Mouse (Mus musculus) stomach, embryonic 14.5 days (tissue): ENCODE data around the gene Slc44a2. TPM values are rescaled to one million over a fixed set of nuclear protein-coding genes. Genes with fewer than 3 reads are reported as not detected.

ENCODE experiments used
- ATAC-seq: fragments of 200-750 bp; cut with Nextera tagmentation; 2 replicates; pipeline ENCODE4 v1.8.0; 2017; ENCODE audit warnings: low read depth, moderate TSS enrichment; ENCODE audit not compliant: insufficient number of reproducible peaks, insufficient read depth, low FRiP score
- H3K27ac ChIP-seq: fragments of 300-500 bp; sonication (generic); 2 replicates; pipeline ENCODE4 v1.5.1; 2014; ENCODE audit warnings: mild to moderate bottlenecking, low read length, moderate library complexity, mixed read lengths
- H3K27me3 ChIP-seq: fragments of 300-500 bp; sonication (generic); 2 replicates; pipeline ENCODE4 v1.6.1; 2014; ENCODE audit warnings: low read length, control low read depth, mixed read lengths; ENCODE audit not compliant: control insufficient read depth, insufficient read depth
- H3K36me3 ChIP-seq: fragments of 300-500 bp; sonication (generic); 2 replicates; pipeline ENCODE4 v1.6.1; 2014; ENCODE audit warnings: mild to moderate bottlenecking, control low read depth, low read length, moderate library complexity, mixed read lengths; ENCODE audit not compliant: control insufficient read depth, insufficient read depth
- H3K4me1 ChIP-seq: fragments of 300-500 bp; sonication (generic); 2 replicates; pipeline ENCODE4 v1.6.1; 2014; ENCODE audit warnings: low read length, control low read depth, mixed read lengths; ENCODE audit not compliant: control insufficient read depth, insufficient read depth
- H3K4me2 ChIP-seq: fragments of 300-500 bp; sonication (generic); replicated peaks from 2 replicates; pipeline ENCODE4 v1.6.1; 2014; ENCODE audit warnings: low read depth, low read length, control low read depth
- H3K4me3 ChIP-seq: fragments of 300-500 bp; sonication (generic); 2 replicates; pipeline ENCODE4 v1.5.1; 2014; ENCODE audit warnings: low read depth, low read length, control low read depth
- H3K9ac ChIP-seq: fragments of 300-500 bp; sonication (generic); replicated peaks from 2 replicates; pipeline ENCODE4 v1.6.1; 2014; ENCODE audit warnings: low read depth, mild to moderate bottlenecking, control low read depth, low read length, moderate library complexity, mixed read lengths
- H3K9me3 ChIP-seq: fragments of 300-500 bp; sonication (generic); 2 replicates; pipeline ENCODE4 v1.6.1; 2016; ENCODE audit warnings: low read depth, low read length, control low read depth; ENCODE audit not compliant: control insufficient read depth
- WGBS: fragments of 180-500 bp; shearing (Covaris S2); extraction: QIAGEN DNeasy Blood & Tissue Kit; methylation state at CpG from one replicate; pipeline ENCODE4 v1.1.7; 2014; 5-methylcytosine and 5-hydroxymethylcytosine counted together
- polyA plus RNA-seq: library from polyadenylated mRNA; unstranded; fragments of >200 nt; fragmentation: Nextera tagmentation; extraction: Ambion mirVana; gene quantifications from 2 replicates; pipeline ENCODE4 v1.2.1, GENCODE M21; 2014

The Slc44a2 gene
- polyA plus RNA-seq, 1 experiment from 2014 or later, result 122 TPM

DNA sequence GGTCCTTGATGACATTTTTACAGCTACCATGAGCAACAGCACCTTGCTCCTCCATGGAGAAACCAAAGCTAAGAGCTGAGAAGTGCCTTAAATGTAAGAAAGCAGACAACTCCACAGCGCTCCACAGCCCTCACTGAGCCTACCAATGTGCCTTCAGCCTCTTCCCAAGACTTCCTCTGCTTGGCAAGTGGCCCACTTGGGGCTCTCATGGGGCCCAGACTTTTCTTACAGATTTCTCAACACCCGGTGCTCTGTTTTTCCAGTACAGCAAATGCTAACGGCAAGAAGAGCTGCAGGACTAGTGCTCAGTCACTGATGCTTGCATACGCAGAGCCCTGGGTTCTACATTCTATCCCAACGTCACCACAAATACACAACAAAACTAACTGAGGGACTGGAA lies 42.7 kb upstream of the Slc44a2 start:
- no peak overlapping the region for H3K4me3 ChIP-seq
- H3K9ac ChIP-seq, result no peak overlapping the region
- WGBS, result 90% methylated on average over 5 of the region's 5 CpGs
- H3K4me2 ChIP-seq, result no peak overlapping the region
- no peak overlapping the region for H3K27ac ChIP-seq
- H3K4me1 ChIP-seq, result no peaks in the 10 kb centered on the region
- H3K36me3 ChIP-seq, result peaks cover 74% of the 10 kb centered on the region
- H3K27me3 ChIP-seq, result no peaks in the 10 kb centered on the region
- no peaks in the 10 kb centered on the region for H3K9me3 ChIP-seq
- no peak for ATAC-seq

DNA sequence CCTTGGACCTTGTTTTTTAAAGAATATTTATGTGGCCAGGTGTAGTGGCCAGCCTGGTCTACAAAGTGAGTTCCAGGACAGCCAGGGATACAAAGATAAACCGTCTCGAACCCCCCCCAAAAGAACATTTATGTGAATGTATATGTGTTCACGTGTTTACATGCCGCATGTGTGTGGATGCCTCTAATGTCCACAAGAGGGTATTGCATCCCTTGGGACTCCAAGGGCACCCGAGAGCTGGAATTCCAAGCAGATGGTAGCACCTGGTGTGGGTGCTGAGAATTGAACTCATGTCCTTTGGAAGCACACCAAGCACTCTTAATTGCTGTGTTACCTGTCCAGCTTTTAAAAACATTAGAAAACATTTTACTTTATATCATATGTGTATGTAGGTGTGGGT lies 36.9 kb upstream of the Slc44a2 start:
- no peak overlapping the region for H3K27ac ChIP-seq
- H3K9me3 ChIP-seq, result no peaks in the 10 kb centered on the region
- WGBS, result 91% methylated on average over 5 of the region's 5 CpGs
- H3K36me3 ChIP-seq, result peaks cover 41% of the 10 kb centered on the region
- H3K9ac ChIP-seq, result no peak overlapping the region
- no peak overlapping the region for H3K4me2 ChIP-seq
- no peaks in the 10 kb centered on the region for H3K27me3 ChIP-seq
- peaks cover 7% of the 10 kb centered on the region for H3K4me1 ChIP-seq
- H3K4me3 ChIP-seq, result no peak overlapping the region
- ATAC-seq, result no peak

DNA sequence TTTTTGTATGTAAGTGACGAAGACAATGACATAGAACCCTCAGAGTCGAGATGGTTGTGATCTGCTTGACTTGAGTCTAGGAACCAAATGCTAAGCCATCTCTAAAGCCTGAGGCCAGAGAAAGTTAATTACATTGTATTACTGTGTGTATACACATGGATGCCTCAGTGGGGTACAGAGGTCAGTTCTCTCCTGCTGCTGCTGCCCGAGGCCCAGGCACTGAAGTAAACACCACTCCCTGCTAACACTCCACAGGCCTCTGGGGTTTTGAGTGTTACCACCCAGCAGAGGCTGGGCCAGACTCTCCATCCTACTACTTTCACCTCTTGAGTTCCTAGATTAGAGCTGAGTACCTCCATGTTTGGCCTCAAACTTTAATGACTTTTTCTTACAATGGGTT lies 36.5 kb upstream of the Slc44a2 start:
- 76% methylated on average over 3 of the region's 3 CpGs for WGBS

DNA sequence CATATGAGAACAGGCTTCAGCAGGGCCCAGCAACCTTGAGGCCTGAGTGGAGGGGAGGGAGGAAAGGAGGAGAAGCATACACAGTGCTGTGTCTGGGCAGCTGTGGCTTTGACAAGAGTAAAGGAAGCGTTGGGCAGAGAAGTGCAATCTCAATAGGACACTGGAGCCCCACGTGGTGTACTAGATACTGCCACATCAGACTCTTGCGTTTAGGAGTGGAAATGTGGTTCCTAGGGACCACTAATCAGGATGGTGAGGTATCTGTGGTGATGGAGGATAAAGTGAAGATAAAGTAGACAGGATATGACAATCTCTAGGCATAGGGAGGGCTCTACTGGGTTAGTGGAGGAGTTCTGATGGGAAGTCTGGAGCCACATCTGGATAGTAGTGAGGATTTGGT lies 33.7 kb upstream of the Slc44a2 start:
- H3K4me1 ChIP-seq, result peaks cover 20% of the 10 kb centered on the region
- no peaks in the 10 kb centered on the region for H3K9me3 ChIP-seq
- H3K36me3 ChIP-seq, result peaks cover 24% of the 10 kb centered on the region
- 69% methylated on average over 3 of the region's 3 CpGs for WGBS
- no peak overlapping the region for H3K27ac ChIP-seq
- peak overlapping the region; percentile 62 for H3K4me2 ChIP-seq
- H3K9ac ChIP-seq, result no peak overlapping the region
- H3K4me3 ChIP-seq, result peak overlapping the region; percentile 63
- H3K27me3 ChIP-seq, result no peaks in the 10 kb centered on the region
- no peak for ATAC-seq

More for the DNA sequence above, 36.5 kb upstream of the Slc44a2 start:
- peaks cover 11% of the 10 kb centered on the region for H3K4me1 ChIP-seq
- H3K9ac ChIP-seq, result no peak overlapping the region
- H3K36me3 ChIP-seq, result peaks cover 43% of the 10 kb centered on the region
- no peak overlapping the region for H3K4me3 ChIP-seq
- H3K27me3 ChIP-seq, result no peaks in the 10 kb centered on the region
- no peak for ATAC-seq
- H3K4me2 ChIP-seq, result no peak overlapping the region
- no peak overlapping the region for H3K27ac ChIP-seq
- no peaks in the 10 kb centered on the region for H3K9me3 ChIP-seq

DNA sequence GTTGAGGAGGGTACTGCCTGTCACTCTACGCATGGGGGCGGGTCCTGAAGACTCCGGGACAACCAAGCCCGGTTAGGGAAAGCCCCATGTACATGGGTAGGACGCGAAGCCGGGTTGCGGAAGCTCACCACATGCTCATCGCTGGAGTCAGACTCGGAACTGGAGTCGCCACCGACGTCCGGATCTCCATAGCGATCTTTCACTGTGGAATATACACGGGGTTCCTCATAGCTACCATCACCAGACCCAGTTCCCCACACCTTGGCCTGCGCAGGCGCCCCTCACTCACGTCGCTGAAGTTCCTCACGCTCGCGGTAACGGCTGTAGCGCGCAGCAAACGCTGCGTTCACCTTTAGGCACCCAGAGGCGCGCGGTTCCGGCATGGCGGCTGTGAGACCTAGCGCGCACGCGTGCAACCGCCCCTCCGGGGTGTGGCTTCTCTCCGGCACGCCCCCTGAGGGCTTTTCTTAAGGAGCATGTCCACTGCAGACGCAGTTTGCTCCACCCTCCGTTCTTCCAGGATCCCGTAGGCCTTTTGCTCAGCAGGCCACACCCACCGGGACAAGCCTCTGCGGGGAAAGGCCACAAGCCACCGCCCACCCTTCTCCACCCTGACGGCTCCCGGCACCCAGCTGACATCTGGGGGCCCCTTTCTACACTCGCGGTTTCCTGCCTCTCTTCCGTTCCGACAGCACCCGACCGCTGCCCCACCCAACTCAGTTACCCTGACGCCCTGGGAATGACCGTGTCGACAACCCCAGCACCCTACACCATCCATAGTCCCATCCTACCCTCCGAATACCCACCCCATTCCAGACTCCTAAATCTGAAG lies 32.7 kb upstream of the Slc44a2 start, which contains the start of gene Kri1:
TSS of gene Kri1 (minus strand) at position 399 of the 832 bp plus-strand sequence.
- WGBS, result 1% methylated on average over 59 of the region's 59 CpGs
- Histone ChIP-seq H3K9me3 (no peaks in the 10 kb centered on the region), H3K9ac (peak within 1 kb of the TSS; percentile 47), H3K4me1 (peaks cover 20% of the 10 kb centered on the region), H3K36me3 (peaks cover 17% of the 10 kb centered on the region; the same call in 1 of the 2 replicates), H3K4me2 (peak within 1 kb of the TSS; percentile 62), H3K4me3 (peak within 1 kb of the TSS; percentile 63), H3K27me3 (no peaks in the 10 kb centered on the region), H3K27ac (peak within 1 kb of the TSS; percentile 80)
- ATAC-seq, result peak; percentile 80

DNA sequence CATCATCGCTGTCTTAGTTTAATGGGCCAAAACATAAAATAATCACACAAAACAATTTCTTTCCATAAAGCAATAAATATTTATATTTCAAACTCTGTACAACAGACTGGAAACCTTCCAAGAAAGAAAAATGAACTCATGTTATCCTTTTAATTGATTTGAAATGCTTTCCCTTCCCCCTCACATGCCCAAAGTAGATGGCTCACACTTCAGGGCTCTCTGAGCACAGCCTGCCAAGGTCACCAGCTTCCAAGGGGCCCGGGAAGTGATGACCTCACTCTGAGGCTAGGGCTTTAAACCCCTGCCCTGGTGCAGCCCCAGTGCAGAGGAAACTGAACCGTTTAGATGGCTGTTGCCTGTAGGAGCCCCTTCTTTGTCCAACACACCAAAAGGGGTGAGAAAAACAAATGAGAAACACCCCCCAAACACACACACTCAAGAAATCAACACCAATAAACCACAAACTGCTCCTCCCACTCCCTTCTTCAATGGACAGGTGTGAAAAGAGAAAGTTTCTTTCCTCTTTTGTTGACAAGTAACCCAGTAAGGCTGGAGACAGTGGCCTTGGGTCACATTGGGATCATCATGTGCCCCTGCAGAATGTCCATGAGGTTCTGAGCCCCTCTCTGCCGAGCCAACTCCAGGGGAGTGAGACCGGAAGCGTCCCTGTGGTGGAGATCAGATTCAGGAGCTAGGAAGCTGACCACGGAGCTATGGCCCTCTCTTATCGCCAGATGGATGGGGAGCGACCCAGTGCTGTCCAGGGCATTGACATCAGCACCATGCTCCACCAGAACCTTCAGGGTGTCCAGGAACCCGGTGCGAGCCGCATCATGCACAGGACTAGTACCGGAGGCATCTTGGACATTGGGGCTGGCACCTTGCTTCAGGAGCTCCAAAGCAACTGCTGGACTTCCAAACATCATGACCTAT lies 31.8 kb upstream of the Slc44a2 start:
- Histone ChIP-seq H3K9ac (0 out of 2 replicates have a peak overlapping the region, but pooled peaks have one; percentile 28), H3K27me3 (no peaks in the 10 kb centered on the region), H3K36me3 (peaks cover 16% of the 10 kb centered on the region; the same call in 1 of the 2 replicates), H3K9me3 (no peaks in the 10 kb centered on the region), H3K4me3 (peak overlapping the region; percentile 63), H3K27ac (peak overlapping the region; percentile 80; the same call in 1 of the 2 replicates), H3K4me1 (peaks cover 20% of the 10 kb centered on the region), H3K4me2 (peak overlapping the region; percentile 62)
- 73% methylated on average over 13 of the region's 13 CpGs for WGBS
- ATAC-seq, result no peak

DNA sequence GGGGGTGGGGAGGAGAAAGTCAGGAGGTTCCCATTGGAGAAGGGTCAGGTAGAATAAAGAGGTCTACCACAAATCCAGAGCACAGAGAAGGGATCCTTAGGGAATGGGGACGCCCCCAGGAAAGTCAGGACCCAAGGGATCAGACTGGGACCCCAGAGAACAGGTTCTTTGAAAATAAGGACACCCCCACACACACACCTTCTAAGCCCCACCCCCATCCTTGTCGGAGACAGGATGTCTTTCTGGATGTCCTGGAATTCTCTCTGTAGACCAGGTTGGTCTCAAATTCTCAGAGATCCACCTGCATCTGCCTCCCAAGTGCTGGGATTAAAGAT lies 31.2 kb upstream of the Slc44a2 start:
- peak overlapping the region; percentile 61; the same call in 1 of the 2 replicates for H3K4me2 ChIP-seq
- H3K36me3 ChIP-seq, result peaks cover 10% of the 10 kb centered on the region; the same call in 1 of the 2 replicates
- ATAC-seq, result no peak
- H3K27ac ChIP-seq, result no peak overlapping the region
- WGBS, result 85% methylated on average over 2 of the region's 2 CpGs
- no peaks in the 10 kb centered on the region for H3K27me3 ChIP-seq
- H3K4me3 ChIP-seq, result 0 out of 2 replicates have a peak overlapping the region, but pooled peaks have one; percentile 69
- peaks cover 20% of the 10 kb centered on the region for H3K4me1 ChIP-seq
- H3K9me3 ChIP-seq, result no peaks in the 10 kb centered on the region
- no peak overlapping the region for H3K9ac ChIP-seq

DNA sequence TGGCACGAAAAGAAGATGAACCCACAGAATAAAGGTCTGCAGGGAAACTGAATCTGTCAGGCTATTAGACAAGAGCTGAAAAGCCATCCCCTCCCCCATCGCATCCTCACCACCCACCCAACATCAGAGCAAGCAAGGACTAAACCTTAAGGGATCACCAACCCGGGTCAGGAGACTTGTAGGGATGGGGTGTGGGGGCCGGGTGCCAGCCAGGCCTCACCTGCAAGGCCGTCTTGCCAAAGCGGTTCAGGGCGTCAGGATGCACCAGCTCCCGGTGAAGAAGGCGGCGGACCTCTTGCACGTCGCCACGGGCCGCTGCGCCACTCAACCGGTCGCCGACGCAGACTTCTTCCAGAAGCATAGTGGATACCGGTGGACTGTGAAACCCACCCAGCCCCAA lies 29.9 kb upstream of the Slc44a2 start:
- Histone ChIP-seq H3K9me3 (no peaks in the 10 kb centered on the region), H3K9ac (peak overlapping the region; percentile 60)
- 1% methylated on average over 20 of the region's 20 CpGs for WGBS

More for the DNA sequence above, 29.9 kb upstream of the Slc44a2 start:
- H3K4me2 ChIP-seq, result peak overlapping the region; percentile 61
- peaks cover 3% of the 10 kb centered on the region; the same call in 1 of the 2 replicates for H3K36me3 ChIP-seq
- peak overlapping the region; percentile 69 for H3K4me3 ChIP-seq
- H3K27me3 ChIP-seq, result no peaks in the 10 kb centered on the region
- H3K27ac ChIP-seq, result peak overlapping the region; percentile 63
- peaks cover 20% of the 10 kb centered on the region for H3K4me1 ChIP-seq
- no peak for ATAC-seq
